Mouse (Mus musculus): ENCODE measurements around the gene Arvcf. TPM values are rescaled to one million over a fixed set of nuclear protein-coding genes. Genes with fewer than 3 reads are reported as not detected.

Arvcf gene
- polyA plus RNA-seq, 1 experiment from 2014 or later: 56.1 TPM

- no peak for DNase-seq (ENCODE audit: low spot score)
- H3K36me3 ChIP-seq: peaks cover 84% of the 10 kb centered on the region
- 81% methylated on average over 4 of the region's 4 CpGs for WGBS
- H3K27me3 ChIP-seq (ENCODE audit: low read depth, poor library complexity, severe bottlenecking): no peaks in the 10 kb centered on the region
- no peaks in the 10 kb centered on the region for H3K4me1 ChIP-seq
- no peak overlapping the region for H3K4me3 ChIP-seq
- H3K9me3 ChIP-seq (replicated peaks): no peaks in the 10 kb centered on the region
- no peak overlapping the region for H3K27ac ChIP-seq
Measured at GRCm38 (mm10) chr16:18409776-18410175, 61.8 kb downstream of the Arvcf start.

- no peak for DNase-seq (ENCODE audit: low spot score)
- H3K36me3 ChIP-seq: peaks cover 83% of the 10 kb centered on the region
- H3K9me3 ChIP-seq (replicated peaks): no peaks in the 10 kb centered on the region
- 81% methylated on average over 5 of the region's 5 CpGs for WGBS
- H3K4me3 ChIP-seq: no peak overlapping the region
- H3K27me3 ChIP-seq (ENCODE audit: low read depth, poor library complexity, severe bottlenecking): no peaks in the 10 kb centered on the region
- no peak overlapping the region for H3K27ac ChIP-seq
- no peaks in the 10 kb centered on the region for H3K4me1 ChIP-seq
Measured at GRCm38 (mm10) chr16:18410418-18410817, 62.4 kb downstream of the Arvcf start.

DNA sequence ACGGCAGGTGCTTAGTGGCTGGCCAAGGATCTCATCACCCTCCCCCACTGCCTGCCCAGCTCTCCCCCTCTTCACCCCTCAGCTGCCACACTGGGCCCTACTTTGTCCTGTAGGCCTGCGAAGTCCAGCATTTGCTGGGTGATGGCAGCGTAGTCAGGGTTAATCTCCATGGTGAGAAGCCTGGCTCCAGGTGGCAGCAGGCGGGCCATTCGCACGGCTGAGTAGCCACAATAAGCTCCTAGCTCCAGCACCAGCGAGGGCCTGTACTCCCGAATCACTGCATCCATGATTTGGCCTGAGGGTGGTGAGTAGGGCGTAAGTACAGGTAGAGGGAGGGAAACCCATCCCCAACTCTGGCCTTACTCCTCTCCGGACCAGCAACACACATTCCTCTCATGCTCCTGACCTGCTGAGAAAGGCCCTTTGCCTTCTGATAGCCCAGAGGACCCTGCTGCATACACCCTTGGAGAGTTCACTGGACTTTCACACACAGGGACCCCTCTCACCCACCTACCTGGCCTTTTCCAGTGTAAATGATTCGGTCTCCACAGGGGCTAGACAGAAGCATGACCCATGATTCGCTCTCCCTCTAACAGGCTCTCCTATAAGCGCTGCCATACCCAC is 63.2 kb downstream of the Arvcf start:
- 84% methylated on average over 13 of the region's 13 CpGs for WGBS
- H3K27ac ChIP-seq: no peak overlapping the region

DNA sequence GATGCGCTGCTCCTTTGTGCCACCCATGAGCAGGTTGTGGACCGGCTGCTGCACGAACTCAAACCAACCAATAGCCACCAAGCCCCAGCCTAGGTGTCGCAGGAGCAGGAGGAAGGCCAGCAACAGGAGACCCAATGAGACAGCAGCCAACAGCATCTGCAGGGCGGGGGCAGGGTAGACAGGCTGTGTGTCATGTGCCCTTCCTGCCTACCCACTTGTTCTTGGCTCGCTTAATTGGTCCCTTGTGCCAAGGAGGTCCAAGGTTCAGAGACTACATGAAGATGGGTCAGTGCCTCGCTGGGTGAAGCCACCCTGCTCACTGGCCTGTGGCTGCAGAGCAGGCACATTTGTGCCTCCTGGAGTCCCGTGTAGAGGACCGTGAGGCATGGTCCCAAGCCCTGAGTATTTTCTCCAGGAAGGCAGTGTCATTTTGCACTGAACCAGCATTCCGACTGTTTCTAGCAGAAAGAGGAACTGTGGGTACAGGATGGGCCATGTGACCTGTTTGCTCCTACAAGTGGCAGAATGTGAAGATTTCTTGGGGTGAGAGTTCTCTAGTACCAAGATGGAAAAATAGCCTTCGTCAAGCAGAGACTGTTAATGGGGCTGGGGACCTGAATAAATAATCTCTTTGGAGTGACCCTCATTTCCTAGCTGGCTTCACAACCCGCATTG is 64.0 kb downstream of the Arvcf start:
- H3K36me3 ChIP-seq: peaks cover 78% of the 10 kb centered on the region
- 86% methylated on average over 12 of the region's 12 CpGs for WGBS
- no peak overlapping the region for H3K4me3 ChIP-seq
- H3K9me3 ChIP-seq (replicated peaks): no peaks in the 10 kb centered on the region
- DNase-seq (ENCODE audit: low spot score): no peak
- H3K27ac ChIP-seq: peak overlapping the region; percentile 21; the same call in 1 of the 2 replicates
- H3K27me3 ChIP-seq (ENCODE audit: low read depth, poor library complexity, severe bottlenecking): no peaks in the 10 kb centered on the region
- H3K4me1 ChIP-seq: peaks cover 11% of the 10 kb centered on the region

More for the DNA sequence above, 63.2 kb downstream of the Arvcf start:
- Histone ChIP-seq H3K9me3 (replicated peaks) (no peaks in the 10 kb centered on the region), H3K4me3 (no peak overlapping the region), H3K36me3 (peaks cover 82% of the 10 kb centered on the region), H3K27me3 (ENCODE audit: low read depth, poor library complexity, severe bottlenecking) (no peaks in the 10 kb centered on the region), H3K4me1 (peaks cover 3% of the 10 kb centered on the region; the same call in 1 of the 2 replicates)
- DNase-seq (ENCODE audit: low spot score): no peak

- Histone ChIP-seq H3K4me1 (peaks cover 11% of the 10 kb centered on the region), H3K27me3 (ENCODE audit: low read depth, poor library complexity, severe bottlenecking) (no peaks in the 10 kb centered on the region), H3K9me3 (replicated peaks) (no peaks in the 10 kb centered on the region), H3K27ac (no peak overlapping the region), H3K4me3 (no peak overlapping the region), H3K36me3 (peaks cover 76% of the 10 kb centered on the region)
- DNase-seq (ENCODE audit: low spot score): no peak
- WGBS: 91% methylated on average over 7 of the region's 7 CpGs
Measured at GRCm38 (mm10) chr16:18413032-18413816, 65.2 kb downstream of the Arvcf start.

DNA sequence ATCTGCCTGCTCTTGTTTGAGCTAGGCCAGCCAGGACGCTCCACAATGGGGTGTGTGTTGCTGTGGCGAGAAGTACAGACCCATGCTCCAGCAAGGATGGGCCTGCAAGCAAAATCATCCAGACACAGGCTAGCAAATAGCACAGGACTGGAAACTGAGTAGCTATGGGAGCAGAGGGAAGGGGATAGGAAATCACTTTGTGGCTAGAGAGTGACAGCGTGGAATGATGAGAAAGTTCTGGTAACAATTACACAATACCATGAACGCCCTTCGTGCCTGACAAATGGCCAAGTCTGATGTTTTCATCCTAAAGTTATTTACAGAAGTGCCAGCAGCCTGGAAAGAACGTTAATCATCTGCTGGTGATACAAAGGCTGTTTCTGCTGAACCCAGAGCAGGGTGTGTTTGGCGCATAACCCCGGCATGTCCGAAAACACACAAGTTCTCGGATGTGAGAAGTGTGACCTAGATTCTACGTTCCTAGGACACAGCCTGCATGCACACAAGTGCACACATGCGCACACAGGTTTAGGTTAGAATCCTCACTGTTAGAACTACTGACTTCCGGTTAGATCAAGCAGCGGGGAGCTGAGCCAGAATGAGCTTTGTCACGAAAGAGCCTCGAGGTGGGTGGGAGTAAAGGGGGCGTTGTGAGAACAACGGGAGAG is 68.2 kb downstream of the Arvcf start:
- no peak for DNase-seq (ENCODE audit: low spot score)
- H3K4me1 ChIP-seq: peaks cover 11% of the 10 kb centered on the region
- no peaks in the 10 kb centered on the region for H3K27me3 ChIP-seq (ENCODE audit: low read depth, poor library complexity, severe bottlenecking)
- 72% methylated on average over 18 of the region's 18 CpGs for WGBS
- H3K9me3 ChIP-seq (replicated peaks): no peaks in the 10 kb centered on the region
- no peak overlapping the region for H3K4me3 ChIP-seq
- H3K36me3 ChIP-seq: peaks cover 63% of the 10 kb centered on the region
- peak overlapping the region; percentile 64; the same call in 1 of the 2 replicates for H3K27ac ChIP-seq

- peaks cover 61% of the 10 kb centered on the region for H3K36me3 ChIP-seq
- no peak overlapping the region for H3K4me3 ChIP-seq
Measured at GRCm38 (mm10) chr16:18416837-18417236, 68.9 kb downstream of the Arvcf start.

DNA sequence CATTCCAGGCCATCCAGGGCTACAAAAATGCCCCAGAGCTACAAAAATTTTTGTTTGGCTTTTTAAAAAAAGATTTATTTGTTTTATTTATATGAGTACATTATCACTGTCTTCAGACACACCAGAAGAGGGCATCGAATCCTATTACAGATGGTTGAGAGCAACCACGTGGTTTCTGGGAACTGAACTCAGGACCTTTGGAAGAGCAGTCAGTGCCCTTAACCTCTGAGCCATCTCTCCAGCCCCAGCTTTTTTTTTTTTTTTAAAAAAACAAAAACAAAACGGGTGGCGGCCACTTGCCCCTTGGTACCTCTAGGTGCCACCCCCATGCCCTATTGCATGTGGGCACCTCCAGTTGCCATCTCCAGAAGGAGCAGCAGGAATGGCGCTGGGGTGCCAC is 69.5 kb downstream of the Arvcf start:
- Histone ChIP-seq H3K27me3 (ENCODE audit: low read depth, poor library complexity, severe bottlenecking) (no peaks in the 10 kb centered on the region), H3K4me1 (peaks cover 11% of the 10 kb centered on the region), H3K4me3 (no peak overlapping the region), H3K9me3 (replicated peaks) (no peaks in the 10 kb centered on the region), H3K36me3 (peaks cover 65% of the 10 kb centered on the region), H3K27ac (no peak overlapping the region)
- no peak for DNase-seq (ENCODE audit: low spot score)
- 90% methylated on average over 5 of the region's 5 CpGs for WGBS

More at GRCm38 (mm10) chr16:18416837-18417236, 68.9 kb downstream of the Arvcf start:
- H3K4me1 ChIP-seq: peaks cover 11% of the 10 kb centered on the region
- peak overlapping the region; percentile 64 for H3K27ac ChIP-seq
- H3K9me3 ChIP-seq (replicated peaks): no peaks in the 10 kb centered on the region
- DNase-seq (ENCODE audit: low spot score): no peak
- no peaks in the 10 kb centered on the region for H3K27me3 ChIP-seq (ENCODE audit: low read depth, poor library complexity, severe bottlenecking)
- WGBS: 81% methylated on average over 3 of the region's 3 CpGs

- H3K27me3 ChIP-seq (ENCODE audit: low read depth, poor library complexity, severe bottlenecking): no peaks in the 10 kb centered on the region
- peaks cover 66% of the 10 kb centered on the region for H3K36me3 ChIP-seq
- H3K27ac ChIP-seq: no peak overlapping the region
- 87% methylated on average over 4 of the region's 4 CpGs for WGBS
- peaks cover 13% of the 10 kb centered on the region for H3K4me1 ChIP-seq
- no peak for DNase-seq (ENCODE audit: low spot score)
- H3K4me3 ChIP-seq: no peak overlapping the region
- H3K9me3 ChIP-seq (replicated peaks): no peaks in the 10 kb centered on the region
Measured at GRCm38 (mm10) chr16:18418756-18419602, 71.0 kb downstream of the Arvcf start.

GRCm38 (mm10) chr16:18419603-18420026 is 71.6 kb downstream of the Arvcf start:
- no peaks in the 10 kb centered on the region for H3K9me3 ChIP-seq (replicated peaks)
- WGBS: 80% methylated on average over 1 of the region's 1 CpGs
- H3K36me3 ChIP-seq: peaks cover 64% of the 10 kb centered on the region

GRCm38 (mm10) chr16:18420571-18420970 is 72.6 kb downstream of the Arvcf start:
- WGBS: 79% methylated on average over 3 of the region's 3 CpGs
- Histone ChIP-seq H3K27me3 (ENCODE audit: low read depth, poor library complexity, severe bottlenecking) (no peaks in the 10 kb centered on the region), H3K4me3 (no peak overlapping the region), H3K36me3 (peaks cover 55% of the 10 kb centered on the region), H3K4me1 (peaks cover 28% of the 10 kb centered on the region), H3K27ac (no peak overlapping the region), H3K9me3 (replicated peaks) (no peaks in the 10 kb centered on the region)
- no peak for DNase-seq (ENCODE audit: low spot score)

More at GRCm38 (mm10) chr16:18419603-18420026, 71.6 kb downstream of the Arvcf start:
- H3K4me3 ChIP-seq: no peak overlapping the region
- peaks cover 19% of the 10 kb centered on the region for H3K4me1 ChIP-seq
- H3K27ac ChIP-seq: no peak overlapping the region
- DNase-seq (ENCODE audit: low spot score): no peak
- H3K27me3 ChIP-seq (ENCODE audit: low read depth, poor library complexity, severe bottlenecking): no peaks in the 10 kb centered on the region

Measured in limb, embryonic 10.5 days (tissue).